34 mouse cellular contexts compared by ENCODE assay signal in the genomic region with DNA sequence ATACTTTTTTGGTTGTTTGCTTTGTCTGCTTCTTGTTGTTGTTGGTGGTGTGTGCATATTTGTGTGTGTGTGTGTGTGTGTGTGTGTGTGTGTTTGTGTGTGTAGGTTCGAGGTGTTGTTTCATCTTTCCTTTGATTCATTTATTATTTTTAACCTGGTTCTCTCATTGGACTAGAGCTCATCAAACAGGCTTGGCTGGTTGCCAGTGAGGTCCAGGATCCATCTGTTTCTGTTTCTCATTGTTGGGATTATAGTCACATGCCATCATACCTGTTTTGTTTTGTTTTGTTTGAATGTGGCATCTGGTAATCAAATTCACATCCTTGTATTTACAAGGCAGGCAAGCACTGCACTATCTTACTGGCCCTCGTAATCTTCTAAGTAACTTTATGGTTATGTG. TPM values are rescaled to one million over a fixed set of nuclear protein-coding genes. Genes with fewer than 3 reads are reported as not detected.
A peak's percentile ranks its signal among the peaks of the same experiment; 100 is the strongest.
DNase-seq lines count a peak whose midpoint lies in the region; ATAC-seq and TF ChIP-seq lines count a peak whose summit lies in the region.
"Had no signal": no experiment of that assay in that cellular context is flagged by ENCODE, and none has a peak within 500 bp of the region (broad histone marks: within the 10 kb centered on the region; RNA-seq: fewer than 3 reads in every experiment).

No protein-coding gene starts in this region.

- no peak for ATAC-seq in midbrain, postnatal 0 days (ENCODE audit: low FRiP score)
- no peak for ATAC-seq in midbrain, embryonic 16.5 days
- ATAC-seq: forebrain, embryonic 15.5 days; intestine, postnatal 0 days; Patski had no signal

- TF ChIP-seq CTCF in midbrain, postnatal 0 days (IDR thresholded peaks at IDR 0.05), result no peak

- no peak overlapping the region for H3K4me2 ChIP-seq in midbrain, postnatal 0 days (ENCODE audit: low read depth, low read length, poor library complexity, severe bottlenecking)
- H3K4me2 ChIP-seq in midbrain, embryonic 16.5 days (ENCODE audit: low read length), result no peak overlapping the region
- H3K4me2 ChIP-seq: embryonic facial prominence, embryonic 13.5 days; forebrain, embryonic 12.5 days; forebrain, embryonic 15.5 days; heart, embryonic 12.5 days; heart, embryonic 15.5 days; hindbrain, embryonic 14.5 days had no signal

- H3K27me3 ChIP-seq in midbrain, postnatal 0 days (ENCODE audit: insufficient read depth, low read length), result no peaks in the 10 kb centered on the region
- H3K27me3 ChIP-seq in midbrain, embryonic 16.5 days (ENCODE audit: control insufficient read depth, insufficient read depth, low read depth, low read length), result no peaks in the 10 kb centered on the region
- H3K27me3 ChIP-seq: CH12.LX; embryonic facial prominence, embryonic 13.5 days; forebrain, embryonic 12.5 days; forebrain, embryonic 15.5 days; heart, embryonic 12.5 days; heart, embryonic 15.5 days; Patski had no signal

- H3K4me3 ChIP-seq in midbrain, postnatal 0 days (ENCODE audit: low read depth, low read length), result no peak overlapping the region
- no peak overlapping the region for H3K4me3 ChIP-seq in midbrain, embryonic 16.5 days (ENCODE audit: low read depth, low read length)
- H3K4me3 ChIP-seq: embryonic facial prominence, embryonic 10.5 days; embryonic facial prominence, embryonic 13.5 days; erythroblast, embryonic 14.5 days; forebrain, embryonic 12.5 days; forebrain, embryonic 15.5 days; heart, embryonic 12.5 days; heart, embryonic 15.5 days; hindbrain, embryonic 10.5 days had no signal

- no peak overlapping the region for H3K9ac ChIP-seq in midbrain, postnatal 0 days (replicated peaks; ENCODE audit: low read length, poor library complexity, severe bottlenecking)
- H3K9ac ChIP-seq in midbrain, embryonic 16.5 days (ENCODE audit: low read depth, low read length), result no peak overlapping the region
- H3K9ac ChIP-seq: embryonic facial prominence, embryonic 13.5 days; forebrain, embryonic 12.5 days; forebrain, embryonic 15.5 days; heart, embryonic 12.5 days; heart, embryonic 15.5 days; hindbrain, embryonic 14.5 days had no signal

- H3K4me1 ChIP-seq in midbrain, postnatal 0 days (ENCODE audit: insufficient read depth, low read length), result no peaks in the 10 kb centered on the region
- no peaks in the 10 kb centered on the region for H3K4me1 ChIP-seq in midbrain, embryonic 16.5 days (ENCODE audit: control insufficient read depth, insufficient read depth, low read length)
- H3K4me1 ChIP-seq: embryonic facial prominence, embryonic 10.5 days; embryonic facial prominence, embryonic 13.5 days; forebrain, embryonic 12.5 days; forebrain, embryonic 15.5 days; heart, embryonic 12.5 days; heart, embryonic 15.5 days; hindbrain, embryonic 10.5 days had no signal

- no peaks in the 10 kb centered on the region for H3K9me3 ChIP-seq in midbrain, postnatal 0 days (ENCODE audit: low read length)
- H3K9me3 ChIP-seq in midbrain, embryonic 16.5 days (replicated peaks; ENCODE audit: control insufficient read depth, low read length, poor library complexity, severe bottlenecking), result no peaks in the 10 kb centered on the region
- H3K9me3 ChIP-seq: embryonic facial prominence, embryonic 10.5 days; embryonic facial prominence, embryonic 13.5 days; forebrain, embryonic 12.5 days; forebrain, embryonic 15.5 days; G1E; heart, embryonic 12.5 days; heart, embryonic 15.5 days; hindbrain, embryonic 10.5 days had no signal

- 73% methylated on average over 2 of the region's 2 CpGs for WGBS in midbrain, postnatal 0 days
- 80% methylated on average over 2 of the region's 2 CpGs for WGBS in midbrain, embryonic 16.5 days

- H3K36me3 ChIP-seq in midbrain, postnatal 0 days (ENCODE audit: insufficient read depth, low read length), result no peaks in the 10 kb centered on the region
- no peaks in the 10 kb centered on the region for H3K36me3 ChIP-seq in midbrain, embryonic 16.5 days (ENCODE audit: control insufficient read depth, insufficient read depth, low read length)
- H3K36me3 ChIP-seq: embryonic facial prominence, embryonic 10.5 days; embryonic facial prominence, embryonic 13.5 days; forebrain, embryonic 12.5 days; forebrain, embryonic 15.5 days; G1E; heart, embryonic 12.5 days; heart, embryonic 15.5 days; hindbrain, embryonic 10.5 days had no signal

- peak; percentile 47 to 63 for DNase-seq in cerebellum, postnatal 14 days
- DNase-seq in cerebellum, adult 8-10 months, result no peak
- DNase-seq in gastrocnemius, postnatal 14 days, result peak; percentile 4
- no peak for DNase-seq in gastrocnemius, postnatal 25 days
- peak; percentile 22 for DNase-seq in midbrain, postnatal 0 days (ENCODE audit: low spot score)
- DNase-seq: adrenal gland, postnatal 10 days; adrenal gland, postnatal 36 days; B cell, adult 2 months; cerebellum, adult 11 months; cerebellum, adult 9-11 months; embryo, embryonic 11 days; gastrocnemius, postnatal 10 days; heart, adult 18-20 months; heart, postnatal 10 days; heart, postnatal 36 days; kidney, adult 2 months had no signal

- H3K27ac ChIP-seq in midbrain, postnatal 0 days (ENCODE audit: low read depth, low read length), result no peak overlapping the region
- no peak overlapping the region for H3K27ac ChIP-seq in midbrain, embryonic 16.5 days (ENCODE audit: low read length)
- H3K27ac ChIP-seq: embryonic facial prominence, embryonic 10.5 days; embryonic facial prominence, embryonic 13.5 days; forebrain, embryonic 12.5 days; forebrain, embryonic 15.5 days; heart, embryonic 15.5 days; hindbrain, embryonic 10.5 days; hindbrain, embryonic 14.5 days had no signal

- intact Hi-C loops in gastrocnemius, postnatal 14 days (cut with DNase I; ENCODE audit: low total_unique reads), result no loop called here

RNA-seq across cellular contexts. Expression of gene Htr1f, which starts 34.1 kb away (rescaled TPM):
- total RNA-seq in gastrocnemius, postnatal 14 days (2021), result not detected
- total RNA-seq in gastrocnemius, postnatal 25 days (2021), result not detected
- 0.66 and 2.0 TPM in 2 replicates for total RNA-seq in midbrain, postnatal 0 days (2014; rRNA removed)
- polyA plus RNA-seq in midbrain, postnatal 0 days (2015; fragmentation: Nextera tagmentation; extraction: Ambion mirVana), result 0.51 and 0.52 TPM in 2 replicates
- 0.44 and 0.69 TPM in 2 replicates for polyA plus RNA-seq in midbrain, embryonic 16.5 days (2015; fragmentation: Nextera tagmentation; extraction: Ambion mirVana)
- total RNA-seq: adrenal gland, adult 18-20 months; adrenal gland, postnatal 36 days; CH12.LX; G1E; gastrocnemius, adult 18-20 months; gastrocnemius, postnatal 10 days; heart, adult 18-20 months; heart, postnatal 10 days; heart, postnatal 36 days had no signal
- polyA plus RNA-seq: erythroblast, embryonic 14.5 days; G1E; gonadal fat pad, adult 2 months; heart, embryonic 12.5 days; heart, embryonic 15.5 days; intestine, embryonic 14.5 days; intestine, postnatal 0 days; kidney, adult 2 months; Patski had no signal

Comparison
In these comparisons a context has a peak if more than half of its experiments do, and no peak if none do; other contexts are left out.
1. DNase-seq: peak in cerebellum, postnatal 14 days (2 of 2), gastrocnemius, postnatal 14 days (single experiment) and midbrain, postnatal 0 days (single experiment); none in cerebellum, adult 8-10 months (single experiment) and gastrocnemius, postnatal 25 days (single experiment).